27 mouse cellular contexts compared by ENCODE assay signal in the genomic region with DNA sequence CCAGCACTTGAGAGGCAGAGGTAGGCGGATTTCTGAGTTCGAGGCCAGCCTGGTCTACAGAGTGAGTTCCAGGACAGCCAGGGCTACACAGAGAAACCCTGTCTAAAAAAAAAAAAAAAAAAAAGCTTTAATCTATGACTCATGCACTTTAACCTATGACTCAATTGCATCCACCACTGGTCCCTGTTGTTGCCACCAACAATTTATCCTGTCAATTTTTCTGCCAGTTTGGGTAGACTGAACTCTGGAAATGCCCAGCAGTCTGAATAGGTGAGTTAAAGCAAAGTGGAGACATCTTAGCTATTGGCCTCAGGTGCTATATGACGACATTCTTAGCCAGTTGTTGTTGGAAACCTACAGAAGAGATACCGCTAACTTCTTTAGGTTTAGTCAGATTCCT. TPM values are rescaled to one million over a fixed set of nuclear protein-coding genes. Genes with fewer than 3 reads are reported as not detected.
"Had no signal": no experiment of that assay in that cellular context is flagged by ENCODE, and none has a peak within 500 bp of the region (broad histone marks: within the 10 kb centered on the region; RNA-seq: fewer than 3 reads in every experiment).

No protein-coding gene starts in this region.

- DNase-seq: gastrocnemius, postnatal 14 days; gastrocnemius, postnatal 36 days; heart, adult 18-20 months; heart, postnatal 10 days; heart, postnatal 36 days; kidney, adult 11 months; kidney, adult 2 months; kidney, adult 9 months; kidney, postnatal 14 days; kidney, postnatal 36 days; layer of hippocampus, adult 9-11 months; layer of hippocampus, postnatal 36 days; left cerebral cortex, postnatal 4 days had no signal

- H3K4me1 ChIP-seq: hindbrain, embryonic 13.5 days; hindbrain, embryonic 15.5 days; kidney, embryonic 15.5 days; limb, embryonic 13.5 days; limb, embryonic 15.5 days had no signal

- H3K36me3 ChIP-seq: hindbrain, embryonic 13.5 days; hindbrain, embryonic 15.5 days; kidney, embryonic 15.5 days; limb, embryonic 13.5 days; limb, embryonic 15.5 days; liver, embryonic 12.5 days had no signal

- H3K4me3 ChIP-seq: hindbrain, embryonic 13.5 days; hindbrain, embryonic 15.5 days; kidney, embryonic 15.5 days; limb, embryonic 13.5 days; limb, embryonic 15.5 days; liver, embryonic 12.5 days had no signal

- H3K27ac ChIP-seq: hindbrain, embryonic 13.5 days; hindbrain, embryonic 15.5 days; hindbrain, postnatal 0 days; kidney, embryonic 15.5 days; kidney, postnatal 0 days; limb, embryonic 13.5 days; limb, embryonic 15.5 days; liver, embryonic 12.5 days; liver, embryonic 14.5 days had no signal

- H3K27me3 ChIP-seq: hindbrain, embryonic 13.5 days; hindbrain, embryonic 15.5 days; kidney, embryonic 15.5 days; limb, embryonic 13.5 days; limb, embryonic 15.5 days; liver, embryonic 12.5 days had no signal

- H3K9ac ChIP-seq: hindbrain, embryonic 13.5 days; hindbrain, embryonic 15.5 days; kidney, embryonic 15.5 days; limb, embryonic 13.5 days; limb, embryonic 15.5 days; liver, embryonic 12.5 days; liver, embryonic 14.5 days had no signal

RNA-seq across cellular contexts. Expression of a gene that starts 12.4 kb away (rescaled TPM):
- total RNA-seq: gastrocnemius, adult 18-20 months; gastrocnemius, adult 8-10 months; heart, adult 18-20 months; heart, postnatal 36 days; hematopoietic stem cell, adult 5-6 weeks; layer of hippocampus, postnatal 36 days; left cerebral cortex, postnatal 10 days; left cerebral cortex, postnatal 25 days had no signal
